Mouse (Mus musculus) lung, adult 2 months (tissue): ENCODE data around the gene Nfe2l1.
A peak's percentile ranks its signal among the peaks of the same experiment; 100 is the strongest.

Source experiments
- CTCF ChIP-seq: fragments of 200-500 bp; IDR thresholded peaks from 2 replicates; pipeline ENCODE4 v1.5.1; 2011; ENCODE audit warnings: mild to moderate bottlenecking, low read length, control low read depth; ENCODE audit not compliant: insufficient read depth
- POLR2A ChIP-seq: fragments of 200-500 bp; IDR thresholded peaks from 2 replicates; pipeline ENCODE4 v1.6.1; 2011; ENCODE audit warnings: low read depth, mild to moderate bottlenecking, control low read depth, low read length, borderline replicate concordance; ENCODE audit errors: extremely low read depth

GRCm38 (mm10) chr11:96849681-96850467 is 20.1 kb upstream of the Nfe2l1 start, which contains the start of gene Copz2:
- TF ChIP-seq CTCF, result no peak
- TF ChIP-seq POLR2A, result peak; percentile 42; the same call in 1 of the 2 replicates
